Mouse (Mus musculus): ENCODE measurements at regions not wholly inside any gene's neighbourhood (a gene's known extent, or its start where the extent isn't known, plus 50 kb on each side); places are given as distances from the start of the nearest gene placed in this dataset.

GRCm38 (mm10) chr4:84056863-84057502, 531.6 kb downstream of the Ccdc171 start:
- Histone ChIP-seq H3K27me3 (peaks cover 3% of the 10 kb centered on the region; the same call in 1 of the 2 replicates), H3K27ac (replicated peaks) (no peak overlapping the region), H3K9ac (no peak overlapping the region), H3K4me1 (no peaks in the 10 kb centered on the region), H3K4me2 (replicated peaks) (no peak overlapping the region), H3K9me3 (replicated peaks) (no peaks in the 10 kb centered on the region), H3K4me3 (replicated peaks) (no peak overlapping the region), H3K36me3 (no peaks in the 10 kb centered on the region)
- no peak for ATAC-seq (ENCODE audit: insufficient number of reproducible peaks, low FRiP score, low TSS enrichment, low read depth)
- 70% methylated on average over 6 of the region's 6 CpGs for WGBS

- Histone ChIP-seq H3K36me3 (no peaks in the 10 kb centered on the region), H3K27me3 (peaks cover 3% of the 10 kb centered on the region; the same call in 1 of the 2 replicates), H3K4me1 (peaks cover 15% of the 10 kb centered on the region), H3K9ac (no peak overlapping the region), H3K4me3 (replicated peaks) (no peak overlapping the region), H3K4me2 (replicated peaks) (no peak overlapping the region), H3K27ac (replicated peaks) (no peak overlapping the region), H3K9me3 (replicated peaks) (no peaks in the 10 kb centered on the region)
- WGBS: 89% methylated on average over 2 of the region's 2 CpGs
- ATAC-seq (ENCODE audit: insufficient number of reproducible peaks, low FRiP score, low TSS enrichment, low read depth): no peak
These were observed 534.8 kb downstream of the Ccdc171 start for GRCm38 (mm10) chr4:84060187-84060586.

GRCm38 (mm10) chr4:84063755-84064154, 538.4 kb downstream of the Ccdc171 start:
- ATAC-seq (ENCODE audit: insufficient number of reproducible peaks, low FRiP score, low TSS enrichment, low read depth): no peak
- no peaks in the 10 kb centered on the region for H3K36me3 ChIP-seq
- H3K27ac ChIP-seq (replicated peaks): no peak overlapping the region
- no peak overlapping the region for H3K4me3 ChIP-seq (replicated peaks)
- H3K9ac ChIP-seq: no peak overlapping the region
- peaks cover 3% of the 10 kb centered on the region; the same call in 1 of the 2 replicates for H3K27me3 ChIP-seq
- 66% methylated on average over 5 of the region's 5 CpGs for WGBS
- peaks cover 25% of the 10 kb centered on the region for H3K4me1 ChIP-seq
- no peaks in the 10 kb centered on the region for H3K9me3 ChIP-seq (replicated peaks)
- H3K4me2 ChIP-seq (replicated peaks): no peak overlapping the region

DNA sequence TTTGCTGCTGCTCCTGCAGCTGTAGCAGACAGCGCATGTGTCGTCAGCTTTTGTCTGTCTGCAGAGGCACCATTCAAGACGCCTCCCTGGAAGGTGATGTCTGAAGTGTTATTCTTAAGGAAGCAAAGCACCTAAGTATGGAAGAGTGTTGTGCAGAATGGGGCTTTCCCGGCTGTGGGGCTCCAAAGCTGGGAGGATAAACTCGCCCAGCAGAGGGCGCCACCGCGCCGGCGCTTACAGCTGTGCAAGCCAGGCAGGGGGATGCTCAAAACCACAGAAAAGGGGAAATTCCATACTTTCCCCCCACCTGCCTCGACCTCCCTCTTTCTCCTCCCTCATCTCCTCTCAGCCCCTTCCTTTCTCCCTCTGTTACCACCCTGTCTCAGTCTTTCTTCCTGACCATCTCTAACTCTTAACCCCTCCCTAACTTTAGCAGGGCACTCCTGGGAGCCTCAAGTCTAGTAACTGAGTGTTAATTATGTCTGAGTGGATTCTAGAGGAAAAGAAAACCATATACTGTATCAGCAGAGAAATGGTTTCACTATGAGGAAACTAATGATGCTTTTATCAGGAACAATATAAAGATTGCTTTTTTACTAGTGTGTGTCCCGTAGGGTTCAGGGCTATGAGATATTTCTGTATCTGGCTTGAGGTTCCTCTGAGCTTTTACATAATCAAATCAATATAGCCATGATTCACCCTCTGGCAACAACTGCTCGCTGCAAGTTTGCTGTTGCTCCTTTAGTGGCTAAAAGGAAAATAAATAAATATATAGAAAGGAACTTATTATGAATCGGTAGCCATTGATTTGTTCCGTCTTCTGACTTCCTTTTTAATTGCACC, 539.5 kb downstream of the Ccdc171 start:
- H3K9me3 ChIP-seq (replicated peaks): no peaks in the 10 kb centered on the region
- ATAC-seq (ENCODE audit: insufficient number of reproducible peaks, low FRiP score, low TSS enrichment, low read depth): peak; percentile 71; the same call in 1 of the 2 replicates
- WGBS: 13% methylated on average over 15 of the region's 15 CpGs
- H3K4me3 ChIP-seq (replicated peaks): no peak overlapping the region
- H3K36me3 ChIP-seq: no peaks in the 10 kb centered on the region
- H3K27me3 ChIP-seq: peaks cover 3% of the 10 kb centered on the region; the same call in 1 of the 2 replicates
- H3K9ac ChIP-seq: no peak overlapping the region
- 0 out of 2 replicates have a peak overlapping the region, but pooled peaks have one; percentile 2 for H3K4me2 ChIP-seq (replicated peaks)
- peaks cover 33% of the 10 kb centered on the region for H3K4me1 ChIP-seq
- no peak overlapping the region for H3K27ac ChIP-seq (replicated peaks)

- no peak overlapping the region for H3K9ac ChIP-seq
- H3K4me1 ChIP-seq: peaks cover 41% of the 10 kb centered on the region
- H3K27me3 ChIP-seq: peaks cover 3% of the 10 kb centered on the region; the same call in 1 of the 2 replicates
- ATAC-seq (ENCODE audit: insufficient number of reproducible peaks, low FRiP score, low TSS enrichment, low read depth): 0 out of 2 replicates have a peak, but pooled peaks have one; percentile 8
- 32% methylated on average over 12 of the region's 12 CpGs for WGBS
- H3K4me2 ChIP-seq (replicated peaks): 0 out of 2 replicates have a peak overlapping the region, but pooled peaks have one; percentile 2
- no peaks in the 10 kb centered on the region for H3K36me3 ChIP-seq
- no peak overlapping the region for H3K27ac ChIP-seq (replicated peaks)
- no peak overlapping the region for H3K4me3 ChIP-seq (replicated peaks)
- no peaks in the 10 kb centered on the region for H3K9me3 ChIP-seq (replicated peaks)
These were observed 540.2 kb downstream of the Ccdc171 start for GRCm38 (mm10) chr4:84065457-84066124.

- Histone ChIP-seq H3K27ac (replicated peaks) (no peak overlapping the region), H3K4me1 (peaks cover 47% of the 10 kb centered on the region)
- no peak for ATAC-seq (ENCODE audit: insufficient number of reproducible peaks, low FRiP score, low TSS enrichment, low read depth)
These were observed 542.7 kb downstream of the Ccdc171 start for GRCm38 (mm10) chr4:84067931-84068575.

GRCm38 (mm10) chr4:84068947-84069663, 543.8 kb downstream of the Ccdc171 start:
- Histone ChIP-seq H3K4me3 (replicated peaks) (no peak overlapping the region), H3K36me3 (no peaks in the 10 kb centered on the region), H3K4me2 (replicated peaks) (no peak overlapping the region), H3K4me1 (peaks cover 42% of the 10 kb centered on the region), H3K27me3 (no peaks in the 10 kb centered on the region), H3K9me3 (replicated peaks) (no peaks in the 10 kb centered on the region), H3K27ac (replicated peaks) (no peak overlapping the region), H3K9ac (no peak overlapping the region)
- ATAC-seq (ENCODE audit: insufficient number of reproducible peaks, low FRiP score, low TSS enrichment, low read depth): no peak
- WGBS: 27% methylated on average over 11 of the region's 11 CpGs

More at GRCm38 (mm10) chr4:84067931-84068575, 542.7 kb downstream of the Ccdc171 start:
- H3K4me3 ChIP-seq (replicated peaks): no peak overlapping the region
- WGBS: 86% methylated on average over 14 of the region's 14 CpGs
- H3K4me2 ChIP-seq (replicated peaks): no peak overlapping the region
- H3K36me3 ChIP-seq: no peaks in the 10 kb centered on the region
- H3K9me3 ChIP-seq (replicated peaks): no peaks in the 10 kb centered on the region
- no peaks in the 10 kb centered on the region for H3K27me3 ChIP-seq
- no peak overlapping the region for H3K9ac ChIP-seq

DNA sequence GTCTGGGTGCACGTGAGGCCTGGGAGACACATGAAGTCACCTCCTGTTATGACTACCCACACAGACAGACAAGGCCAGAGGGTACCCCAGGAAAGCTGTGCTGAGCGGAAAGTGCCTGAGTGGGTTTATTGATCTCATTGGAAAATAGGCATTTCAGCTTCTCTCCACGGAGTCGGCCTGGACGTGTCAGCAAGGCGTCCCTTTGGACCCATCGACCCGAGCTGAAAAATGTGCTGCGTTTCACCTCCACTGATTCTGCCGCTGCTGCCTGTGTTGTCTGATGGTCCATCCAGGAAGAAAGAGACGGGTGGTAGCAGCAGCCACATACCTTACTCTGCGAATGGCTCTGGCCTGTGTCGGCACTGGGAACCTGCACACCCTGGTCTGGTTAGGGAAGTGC, 544.3 kb downstream of the Ccdc171 start:
- H3K27ac ChIP-seq (replicated peaks): no peak overlapping the region
- H3K4me2 ChIP-seq (replicated peaks): no peak overlapping the region
- no peaks in the 10 kb centered on the region for H3K27me3 ChIP-seq
- no peak overlapping the region for H3K9ac ChIP-seq
- WGBS: 68% methylated on average over 13 of the region's 13 CpGs
- H3K4me3 ChIP-seq (replicated peaks): no peak overlapping the region
- peaks cover 36% of the 10 kb centered on the region for H3K4me1 ChIP-seq
- H3K36me3 ChIP-seq: no peaks in the 10 kb centered on the region
- no peaks in the 10 kb centered on the region for H3K9me3 ChIP-seq (replicated peaks)
- ATAC-seq (ENCODE audit: insufficient number of reproducible peaks, low FRiP score, low TSS enrichment, low read depth): no peak

- ATAC-seq (ENCODE audit: insufficient number of reproducible peaks, low FRiP score, low TSS enrichment, low read depth): no peak; the same call in 1 of the 2 replicates
- no peak overlapping the region for H3K9ac ChIP-seq
- no peaks in the 10 kb centered on the region for H3K36me3 ChIP-seq
- 48% methylated on average over 4 of the region's 4 CpGs for WGBS
- H3K9me3 ChIP-seq (replicated peaks): no peaks in the 10 kb centered on the region
- H3K27ac ChIP-seq (replicated peaks): no peak overlapping the region; the same call in 1 of the 2 replicates
- no peaks in the 10 kb centered on the region for H3K27me3 ChIP-seq
- no peak overlapping the region for H3K4me2 ChIP-seq (replicated peaks)
- peaks cover 32% of the 10 kb centered on the region; the same call in 1 of the 2 replicates for H3K4me1 ChIP-seq
- no peak overlapping the region for H3K4me3 ChIP-seq (replicated peaks)
These were observed 544.7 kb downstream of the Ccdc171 start for GRCm38 (mm10) chr4:84070089-84070488.

GRCm38 (mm10) chr4:84072096-84072495, 546.8 kb downstream of the Ccdc171 start:
- Histone ChIP-seq H3K4me2 (replicated peaks) (no peak overlapping the region), H3K9ac (no peak overlapping the region), H3K36me3 (no peaks in the 10 kb centered on the region), H3K4me3 (replicated peaks) (no peak overlapping the region), H3K9me3 (replicated peaks) (no peaks in the 10 kb centered on the region), H3K4me1 (peaks cover 22% of the 10 kb centered on the region; the same call in 1 of the 2 replicates), H3K27me3 (no peaks in the 10 kb centered on the region), H3K27ac (replicated peaks) (no peak overlapping the region)
- no peak for ATAC-seq (ENCODE audit: insufficient number of reproducible peaks, low FRiP score, low TSS enrichment, low read depth)
- 45% methylated on average over 5 of the region's 5 CpGs for WGBS

All from embryonic facial prominence, embryonic 15.5 days (tissue).